Mouse (Mus musculus) left cerebral cortex, adult 9 months (tissue): Measurements from ENCODE around the gene Bbs7.
"Not testable (repeated sequence)": the region's sequence is repeated elsewhere in the genome, so short reads cannot be mapped to it uniquely, and the experiment has no call there.

Experiments used
- DNase-seq, 2 experiments: peaks; one replicate each; pipeline ENCODE4 v3.0.0; 2022; ENCODE audit warnings: low spot score in 2 of 2

Bbs7 gene

GRCm38 (mm10) chr3:36613202-36613907, at the start of gene Bbs7:
TSS of gene Bbs7 (minus strand) at chr3:36613477.
- DNase-seq, result peak; percentile 90 to 94

GRCm38 (mm10) chr3:36645245-36645559, 31.9 kb upstream of the Bbs7 start:
- not testable (repeated sequence) for DNase-seq

- no peak for DNase-seq
Measured at GRCm38 (mm10) chr3:36644554-36645244, 31.4 kb upstream of the Bbs7 start.

- no peak for DNase-seq
Measured at GRCm38 (mm10) chr3:36643354-36643753, 30.1 kb upstream of the Bbs7 start.

- DNase-seq, result peak; percentile 50 to 58
Measured at GRCm38 (mm10) chr3:36642736-36643135, 29.5 kb upstream of the Bbs7 start.

DNA sequence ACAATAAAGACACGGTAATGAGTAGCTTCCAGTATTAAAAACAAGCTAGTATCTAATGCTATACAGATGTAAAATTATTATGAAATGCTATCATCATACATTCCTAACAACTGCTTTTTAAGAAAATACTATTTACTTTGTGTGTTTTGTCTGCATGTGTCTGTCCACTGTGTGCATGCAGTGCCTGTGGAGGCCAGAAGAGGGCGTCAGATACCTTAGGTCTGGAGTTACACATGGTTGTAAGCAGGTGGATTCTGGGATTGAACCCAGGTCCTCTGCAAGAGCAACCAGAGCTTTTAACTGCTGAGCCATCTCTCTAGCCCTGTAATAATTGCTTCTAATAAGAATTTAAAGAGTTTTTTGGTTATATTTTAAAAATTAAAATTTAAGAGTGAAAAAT, 27.5 kb upstream of the Bbs7 start:
- no peak for DNase-seq

DNA sequence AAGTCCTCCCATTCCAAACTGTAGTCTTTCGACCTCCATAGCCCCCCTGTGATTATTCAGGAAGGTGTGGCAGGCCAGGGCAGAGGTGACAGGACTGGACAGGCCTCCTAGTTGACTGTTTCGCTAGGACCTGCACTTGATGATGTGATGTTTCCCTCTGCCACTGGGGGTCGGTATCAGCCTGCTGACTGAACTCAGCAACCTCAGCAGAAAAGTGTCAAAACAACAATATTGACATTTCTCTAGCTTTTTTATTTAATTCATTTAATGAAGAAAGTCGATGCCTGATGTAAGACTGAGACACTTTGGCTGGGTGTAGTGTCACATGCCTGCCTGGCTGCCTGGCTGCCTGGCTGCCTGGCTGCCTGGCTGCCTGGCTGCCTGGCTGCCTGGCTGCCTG, 22.2 kb upstream of the Bbs7 start:
- DNase-seq, result peak in 1 of 2 experiments; percentile 55

DNA sequence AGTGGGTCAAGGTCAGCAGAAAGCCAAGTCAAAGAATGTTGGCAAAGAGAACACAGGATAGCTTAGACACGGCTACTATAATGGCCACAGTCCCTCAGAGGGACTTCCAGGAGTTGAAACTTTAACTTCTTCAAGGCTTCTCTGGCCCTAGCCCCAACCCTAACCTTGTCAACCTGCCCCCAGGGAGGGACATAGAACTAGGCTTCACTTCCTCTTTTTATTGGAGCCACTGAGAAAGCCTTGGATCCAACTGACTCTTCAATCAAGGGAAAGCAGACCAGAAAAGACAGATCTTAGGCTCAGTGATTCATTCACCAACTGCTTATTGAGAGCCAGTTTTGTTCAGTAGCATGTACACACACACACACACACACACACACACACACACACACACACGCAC, 13.5 kb upstream of the Bbs7 start:
- DNase-seq, result no peak

DNA sequence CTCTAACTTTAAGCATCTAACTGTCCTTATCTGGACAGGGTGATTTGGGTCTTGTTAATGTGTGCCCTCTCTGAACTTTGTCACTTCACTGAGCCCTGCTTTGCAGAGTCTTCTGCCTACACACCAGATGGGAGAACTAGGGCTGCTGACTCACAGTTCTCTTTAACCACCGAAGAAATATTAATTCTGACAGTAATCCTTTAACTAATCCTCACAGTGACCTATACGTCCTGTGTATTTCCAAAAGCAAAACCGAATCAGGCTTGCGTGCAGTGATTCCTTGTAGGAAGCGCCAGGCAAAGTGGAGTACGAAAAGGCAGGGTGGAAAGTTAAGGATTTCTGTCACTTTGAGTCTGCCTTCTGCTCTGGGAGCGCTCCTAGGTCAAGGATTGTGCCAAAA, 4.9 kb upstream of the Bbs7 start:
- no peak for DNase-seq

GRCm38 (mm10) chr3:36613908-36614255, 605 bp upstream of the Bbs7 start:
- DNase-seq, result peak in 1 of 2 experiments; percentile 5

DNA sequence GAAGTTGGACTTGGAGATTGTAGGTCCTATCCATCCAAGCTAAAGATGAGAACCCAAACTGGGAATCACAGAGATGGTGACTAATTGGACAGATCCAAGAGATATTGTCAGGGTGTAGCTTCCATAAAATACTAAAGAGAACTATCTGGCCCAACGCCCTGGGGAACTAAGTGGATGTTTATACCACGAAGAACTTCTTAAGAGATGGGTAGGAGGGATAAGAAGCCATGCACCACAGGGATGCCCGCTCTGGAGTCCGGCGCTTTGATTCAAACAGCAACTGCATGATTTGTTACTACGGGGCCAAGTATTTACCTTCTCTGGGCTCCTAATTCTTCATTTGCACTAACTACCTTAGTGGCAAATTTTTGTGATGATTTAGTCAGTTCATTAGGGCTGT, 590 bp downstream of the Bbs7 start:
- DNase-seq, result peak in 1 of 2 experiments; percentile 11

DNA sequence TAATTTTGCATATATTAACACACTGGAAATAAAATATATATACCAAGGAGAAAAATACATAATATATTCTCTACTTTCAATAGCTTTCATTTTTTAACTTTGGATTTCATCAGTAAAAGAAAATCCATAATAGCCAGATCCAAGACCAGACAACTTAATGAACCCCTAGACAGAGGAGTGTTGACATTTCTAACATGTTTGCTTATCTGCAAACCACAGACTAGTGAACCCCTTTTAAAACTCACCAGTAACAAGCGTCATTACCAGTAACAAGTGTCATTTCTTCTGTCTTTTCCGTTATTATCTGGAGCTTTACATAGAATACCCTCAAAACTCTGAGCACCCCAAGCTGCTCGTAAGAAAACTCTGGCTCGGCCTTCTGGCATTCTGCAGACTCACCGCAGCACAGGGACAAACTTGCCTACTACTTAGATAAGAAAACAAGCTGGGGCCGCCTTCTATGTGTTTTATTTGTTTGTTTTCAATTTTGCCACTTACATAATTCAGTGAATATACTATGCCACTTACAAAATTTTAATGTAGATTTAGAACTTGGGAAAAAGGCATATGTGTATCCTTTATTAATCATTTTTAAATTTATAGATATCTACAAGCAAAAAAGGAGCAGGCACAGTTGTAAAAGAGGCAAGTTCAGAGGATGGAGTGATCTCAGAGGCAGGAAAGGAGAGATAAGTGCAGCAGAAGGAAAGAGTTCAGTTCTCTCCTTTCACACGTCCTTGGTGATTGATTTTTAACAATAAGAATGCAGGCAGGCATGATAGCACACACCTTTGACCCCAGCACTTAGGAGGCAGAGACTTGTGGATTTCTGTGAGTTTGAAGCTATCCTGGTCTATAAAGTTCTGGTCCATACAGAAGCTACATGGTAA, 7.1 kb downstream of the Bbs7 start:
- no peak for DNase-seq

- not testable (repeated sequence) for DNase-seq
Measured at GRCm38 (mm10) chr3:36599773-36600172, 13.5 kb downstream of the Bbs7 start.

DNA sequence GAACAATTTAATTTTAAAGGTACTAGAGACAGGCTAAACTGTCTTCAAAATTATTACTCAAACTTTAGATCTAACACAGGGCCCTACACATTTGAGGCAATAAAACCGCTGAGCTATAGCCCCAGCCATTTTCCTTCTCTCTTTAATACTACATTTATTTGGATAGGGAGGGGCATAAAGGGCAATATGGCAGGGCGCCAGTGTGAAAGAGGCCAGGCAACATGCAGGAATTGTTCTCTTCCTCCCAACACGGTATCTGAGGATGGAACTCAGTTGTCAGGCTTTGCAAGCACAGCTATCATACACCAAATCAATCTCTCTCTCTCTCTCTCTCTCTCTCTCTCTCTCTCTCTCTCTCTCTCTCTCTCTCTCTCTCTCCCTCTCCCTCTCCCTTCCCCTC, 14.5 kb downstream of the Bbs7 start:
- DNase-seq, result no peak

DNA sequence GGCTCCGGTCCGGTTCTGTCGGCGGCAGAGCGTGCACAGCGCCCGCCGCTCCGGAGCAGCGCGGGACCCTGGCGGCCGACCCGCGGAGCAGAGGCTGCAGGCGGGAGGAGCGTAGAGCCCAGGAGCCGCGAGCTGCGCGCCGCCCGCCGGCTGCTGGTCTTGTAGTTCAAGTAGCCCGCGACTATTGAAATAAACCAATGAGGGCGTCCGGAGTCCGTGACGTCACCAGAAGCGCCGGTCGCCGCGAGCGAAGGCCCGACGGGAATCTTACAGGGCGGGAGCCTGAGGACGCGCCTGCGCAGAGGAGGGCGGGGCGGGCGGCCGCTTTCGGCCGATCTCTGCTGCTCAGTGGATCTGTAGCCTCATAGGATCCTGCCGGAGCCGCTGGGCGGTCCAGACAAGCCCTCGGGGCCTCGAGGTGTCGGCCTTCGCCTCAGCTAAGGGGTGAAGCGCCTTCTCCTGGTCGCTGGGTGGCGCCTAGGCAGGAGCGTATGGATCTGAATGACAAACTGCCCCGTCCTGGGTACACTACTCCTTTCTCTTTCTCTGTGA, 41.4 kb downstream of the Bbs7 start, which contains the start of gene Ccna2:
TSS of gene Ccna2 (minus strand) at position 324 of the 552 bp plus-strand sequence.
- DNase-seq, result peak; percentile 93 to 98

DNA sequence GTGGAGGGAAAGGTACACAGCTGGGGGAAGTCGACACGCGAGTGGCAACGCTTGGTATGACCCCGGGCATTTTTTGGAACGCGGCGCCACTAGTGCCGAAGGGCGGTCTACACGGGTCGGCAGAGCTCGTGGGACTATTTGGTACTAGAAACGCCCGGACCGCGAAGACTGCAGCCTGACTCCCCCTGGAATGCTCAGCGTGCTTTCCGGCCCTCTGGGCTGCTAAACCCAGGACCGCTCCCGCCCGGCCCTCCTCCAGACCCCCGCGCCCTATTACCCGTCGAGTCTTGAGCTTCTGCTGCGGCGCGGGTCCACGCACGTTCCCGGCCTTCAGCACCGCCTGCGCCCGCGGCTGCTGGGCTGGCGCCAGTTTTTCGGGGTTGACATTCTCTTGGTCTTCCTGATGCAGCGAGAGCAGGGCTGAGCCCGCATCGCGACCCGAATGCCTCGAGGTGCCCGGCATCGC, 41.9 kb downstream of the Bbs7 start:
- no peak for DNase-seq

DNA sequence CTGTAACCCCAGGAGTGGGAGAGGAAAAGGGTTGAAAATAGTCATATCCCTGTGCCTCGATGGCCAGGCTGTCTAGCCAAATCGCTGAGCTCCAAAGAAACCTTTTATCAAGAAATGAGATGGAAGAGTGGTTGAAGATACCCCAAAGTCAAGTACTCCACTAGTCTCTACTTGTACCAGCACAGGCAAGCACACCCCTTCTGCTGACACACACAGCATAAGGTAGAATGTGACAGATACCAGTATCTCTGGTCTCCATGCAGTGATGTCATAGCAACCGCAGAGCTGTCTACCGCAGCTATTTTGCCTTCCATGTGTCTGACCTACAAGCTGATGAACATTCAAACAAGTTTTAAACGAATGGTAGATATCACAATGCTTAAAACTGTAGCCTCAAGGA, 43.4 kb downstream of the Bbs7 start:
- no peak for DNase-seq

DNA sequence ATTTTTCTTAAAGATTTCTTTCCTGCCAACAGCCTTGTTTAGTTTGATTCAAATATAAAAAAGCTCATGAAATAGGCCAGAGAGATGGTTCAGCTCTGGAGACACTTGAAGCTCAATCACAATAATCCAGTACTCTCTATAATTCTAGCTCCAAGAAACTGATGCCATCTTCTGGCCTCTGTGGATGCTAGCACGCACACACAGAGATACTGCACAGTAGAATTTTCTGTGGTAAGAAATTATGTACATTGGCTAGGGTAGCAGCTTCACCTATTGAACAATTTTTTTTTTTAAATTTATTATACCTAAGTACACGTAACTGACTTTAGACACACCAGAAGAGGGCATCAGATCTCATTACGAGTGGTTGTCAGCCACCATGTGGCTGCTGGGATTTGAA, 49.6 kb downstream of the Bbs7 start:
- no peak for DNase-seq

DNA sequence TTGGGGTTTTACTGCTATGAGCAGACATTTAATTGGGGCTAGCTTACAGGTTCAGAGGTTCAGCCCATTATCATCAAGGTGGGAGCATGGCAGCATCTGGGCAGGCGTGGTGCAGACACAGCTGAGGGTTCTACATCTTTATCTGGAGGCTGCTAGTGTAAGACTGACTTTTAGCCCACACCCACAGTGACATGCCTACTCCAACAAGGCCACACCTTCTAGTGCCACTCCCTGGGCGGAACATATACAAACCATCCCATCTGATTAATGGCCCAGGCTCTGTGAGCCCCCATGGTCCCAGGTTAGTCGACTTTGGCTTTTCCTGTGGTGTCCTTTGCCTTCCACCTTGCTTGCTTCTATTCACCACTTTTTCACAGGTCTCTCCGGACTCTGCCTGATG, 53.7 kb downstream of the Bbs7 start:
- DNase-seq, result no peak

DNA sequence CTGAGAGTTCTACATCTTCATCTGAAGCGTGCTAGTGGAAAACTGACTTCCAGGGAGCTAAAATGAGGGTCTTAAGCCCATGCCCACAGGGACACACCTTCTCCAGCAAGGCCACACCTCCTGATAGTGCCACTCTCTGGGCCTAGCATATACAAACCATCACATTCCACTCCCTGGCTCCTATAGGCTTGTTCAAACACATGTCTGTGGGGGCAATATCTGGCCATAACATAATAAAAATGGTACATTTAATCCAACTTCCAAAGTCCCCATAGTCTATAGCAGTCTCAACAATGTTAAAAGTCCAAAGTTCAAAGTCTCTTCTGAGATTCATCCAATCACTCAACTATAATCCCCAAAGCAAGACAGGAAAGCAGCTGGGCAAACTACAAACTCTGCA, 55.7 kb downstream of the Bbs7 start:
- no peak for DNase-seq

DNA sequence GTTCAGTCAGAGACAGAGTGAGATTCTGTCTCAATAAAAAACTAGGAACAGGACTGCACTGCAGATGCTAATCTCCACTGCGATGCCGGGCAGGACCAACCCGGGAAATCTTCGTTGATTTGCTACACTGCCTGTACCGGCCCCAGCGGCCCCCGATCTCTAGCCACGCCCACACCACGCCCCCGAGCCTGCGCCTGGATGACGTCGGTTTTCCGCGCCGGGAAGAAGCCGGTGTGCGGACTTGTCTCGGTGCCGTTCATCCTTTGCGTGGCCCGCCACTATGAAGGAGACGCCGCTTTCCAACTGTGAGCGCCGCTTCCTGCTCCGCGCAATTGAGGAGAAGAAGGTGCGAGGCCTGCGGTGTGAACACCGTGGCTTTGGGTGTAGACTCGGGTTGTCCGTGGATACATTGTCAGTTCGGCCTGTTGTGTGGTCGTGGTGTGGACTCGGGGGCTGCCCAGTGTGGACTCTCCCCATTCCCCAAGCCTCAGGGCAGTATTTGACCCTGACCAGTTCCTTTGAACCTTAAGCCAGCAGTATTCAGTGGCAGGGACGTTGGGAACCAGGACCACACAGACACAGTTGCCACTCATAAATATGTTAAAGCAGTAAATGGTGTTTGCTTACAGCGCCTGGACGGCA, 60.8 kb downstream of the Bbs7 start, which contains the start of gene Exosc9:
TSS of gene Exosc9 (plus strand) at position 201 of the 642 bp plus-strand sequence.
- DNase-seq, result peak; percentile 80 to 96
